Mouse (Mus musculus): ENCODE data around the gene Plcl1.

Gene Plcl1

GRCm38 (mm10) chr1:55618617-55619286, 213.0 kb downstream of the Plcl1 start:
- DNase-seq: peak; percentile 5

- DNase-seq: no peak
Observed at GRCm38 (mm10) chr1:55631496-55631895, 225.8 kb downstream of the Plcl1 start.

GRCm38 (mm10) chr1:55632024-55632423, 226.3 kb downstream of the Plcl1 start:
- DNase-seq: no peak

GRCm38 (mm10) chr1:55633326-55633725, 227.6 kb downstream of the Plcl1 start:
- no peak for DNase-seq

GRCm38 (mm10) chr1:55659518-55660210, 253.9 kb downstream of the Plcl1 start:
- no peak for DNase-seq

- no peak for DNase-seq
Observed at GRCm38 (mm10) chr1:55661381-55661780, 255.7 kb downstream of the Plcl1 start.

GRCm38 (mm10) chr1:55665137-55665827, 259.6 kb downstream of the Plcl1 start:
- no peak for DNase-seq

- DNase-seq: peak; percentile 16
Observed at GRCm38 (mm10) chr1:55665828-55666673, 260.3 kb downstream of the Plcl1 start.

GRCm38 (mm10) chr1:55666798-55667197, 261.1 kb downstream of the Plcl1 start:
- no peak for DNase-seq

GRCm38 (mm10) chr1:55668622-55669237, 263.0 kb downstream of the Plcl1 start:
- no peak for DNase-seq

- DNase-seq: no peak
Observed at GRCm38 (mm10) chr1:55682676-55683075, 277.0 kb downstream of the Plcl1 start.

GRCm38 (mm10) chr1:55686261-55686660, 280.5 kb downstream of the Plcl1 start:
- DNase-seq: no peak

- DNase-seq: no peak
Observed at GRCm38 (mm10) chr1:55693636-55694220, 288.0 kb downstream of the Plcl1 start.

GRCm38 (mm10) chr1:55696206-55696605, 290.5 kb downstream of the Plcl1 start:
- DNase-seq: no peak

GRCm38 (mm10) chr1:55699393-55699970, 293.8 kb downstream of the Plcl1 start:
- DNase-seq: no peak

GRCm38 (mm10) chr1:55700016-55700415, 294.3 kb downstream of the Plcl1 start:
- DNase-seq: no peak

- no peak for DNase-seq
Observed at GRCm38 (mm10) chr1:55700726-55701125, 295.0 kb downstream of the Plcl1 start.

GRCm38 (mm10) chr1:55701601-55702000, 295.9 kb downstream of the Plcl1 start:
- DNase-seq: peak; percentile 11

GRCm38 (mm10) chr1:55702106-55702505, 296.4 kb downstream of the Plcl1 start:
- no peak for DNase-seq

- no peak for DNase-seq
Observed at GRCm38 (mm10) chr1:55704707-55705106, 299.0 kb downstream of the Plcl1 start.

GRCm38 (mm10) chr1:55705173-55705572, 299.5 kb downstream of the Plcl1 start:
- DNase-seq: no peak

GRCm38 (mm10) chr1:55705756-55706155, 300.0 kb downstream of the Plcl1 start:
- DNase-seq: no peak

All from right cerebral cortex, postnatal 4 days (tissue).